Mouse (Mus musculus) stomach, postnatal 0 days (tissue): ENCODE measurements around the gene Zc3h18. TPM values are rescaled to one million over a fixed set of nuclear protein-coding genes. Genes with fewer than 3 reads are reported as not detected.

Experiments used
- ATAC-seq: fragments of 200-750 bp; cut with Nextera tagmentation; 2 replicates; pipeline ENCODE4 v1.8.0; 2017; ENCODE audit not compliant: low FRiP score, low TSS enrichment
- DNase-seq: peaks from one replicate; pipeline ENCODE4 v3.0.0-alpha.2; 2016; ENCODE audit warnings: low spot score
- H3K27ac ChIP-seq: fragments of 300-500 bp; sonication (generic); replicated peaks from 2 replicates; pipeline ENCODE4 v1.5.1; 2014; ENCODE audit warnings: mild to moderate bottlenecking, control low read depth
- H3K27me3 ChIP-seq: fragments of 300-500 bp; sonication (generic); 2 replicates; pipeline ENCODE4 v1.6.1; 2014; ENCODE audit warnings: low read length; ENCODE audit not compliant: control insufficient read depth, insufficient read depth
- H3K36me3 ChIP-seq: fragments of 300-500 bp; sonication (generic); 2 replicates; pipeline ENCODE4 v1.6.1; 2014; ENCODE audit warnings: low read length, mixed read lengths; ENCODE audit not compliant: control insufficient read depth, insufficient read depth
- H3K4me1 ChIP-seq: fragments of 300-500 bp; sonication (generic); replicated peaks from 2 replicates; pipeline ENCODE4 v1.6.1; 2014; ENCODE audit warnings: antibody characterized with exemption; ENCODE audit not compliant: control insufficient read depth, insufficient read depth
- H3K4me2 ChIP-seq: fragments of 300-500 bp; sonication (generic); replicated peaks from 2 replicates; pipeline ENCODE4 v1.6.1; 2014; ENCODE audit warnings: low read depth, mild to moderate bottlenecking, control low read depth, moderate library complexity
- H3K4me3 ChIP-seq: fragments of 300-500 bp; sonication (generic); 2 replicates; pipeline ENCODE4 v1.5.1; 2014; ENCODE audit warnings: low read depth, low read length, control low read depth
- H3K9ac ChIP-seq: fragments of 300-500 bp; sonication (generic); 2 replicates; pipeline ENCODE4 v1.6.1; 2014; ENCODE audit warnings: mild to moderate bottlenecking, low read length, control low read depth, mixed read lengths
- H3K9me3 ChIP-seq: fragments of 300-500 bp; sonication (generic); 2 replicates; pipeline ENCODE4 v1.6.1; 2016; ENCODE audit warnings: low read length; ENCODE audit not compliant: control insufficient read depth
- CTCF ChIP-seq: IDR thresholded peaks from 2 replicates; pipeline ENCODE4 v1.5.1; 2016; ENCODE audit warnings: antibody characterized with exemption, low read depth, mild to moderate bottlenecking, moderate library complexity
- EP300 ChIP-seq: optimal IDR thresholded peaks from 2 replicates; pipeline ENCODE3; 2016; ENCODE audit warnings: antibody characterized with exemption
- WGBS: fragments of 180-500 bp; shearing (Covaris S2); extraction: QIAGEN DNeasy Blood & Tissue Kit; methylation state at CpG from one replicate; pipeline ENCODE4 v1.1.7; 2014; 5-methylcytosine and 5-hydroxymethylcytosine counted together
- polyA plus RNA-seq: library from polyadenylated mRNA; unstranded; fragments of >200 nt; fragmentation: Nextera tagmentation; extraction: Ambion mirVana; gene quantifications from 2 replicates; pipeline ENCODE4 v1.2.1, GENCODE M21; 2015

Zc3h18 gene
- polyA plus RNA-seq, 1 experiment from 2014 or later = 19.4 TPM

DNA sequence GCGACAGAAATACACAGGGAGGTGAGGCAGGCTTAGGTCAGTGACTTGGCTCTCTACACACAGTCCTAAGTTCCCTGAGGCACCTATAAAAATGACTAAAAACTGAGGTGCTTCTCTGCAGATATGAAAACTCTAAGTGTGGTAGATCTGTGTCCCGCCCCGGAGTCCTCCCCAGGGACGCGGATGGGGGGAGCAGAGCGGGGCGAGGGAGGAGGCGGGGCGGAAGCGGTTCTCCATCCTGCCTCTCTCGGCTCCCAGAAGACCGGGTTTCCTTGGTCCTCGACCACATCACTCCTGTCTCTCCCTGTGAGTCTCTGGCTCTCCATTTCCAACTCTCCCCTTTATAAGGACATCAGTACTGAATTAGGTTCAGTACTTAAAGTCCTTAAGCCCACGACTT is 32.7 kb upstream of the Zc3h18 start:
- H3K36me3 ChIP-seq = no peaks in the 10 kb centered on the region
- WGBS = 4% methylated on average over 13 of the region's 14 CpGs
- H3K27me3 ChIP-seq = no peaks in the 10 kb centered on the region
- DNase-seq = no peak
- H3K4me1 ChIP-seq = peaks cover 2% of the 10 kb centered on the region; the same call in 1 of the 2 replicates
- peak; percentile 22; the same call in 1 of the 2 replicates for ATAC-seq
- H3K4me2 ChIP-seq = peak overlapping the region; percentile 51
- no peak for TF ChIP-seq EP300
- TF ChIP-seq CTCF = no peak
- peak overlapping the region; percentile 25 for H3K4me3 ChIP-seq
- no peaks in the 10 kb centered on the region for H3K9me3 ChIP-seq
- no peak overlapping the region for H3K27ac ChIP-seq
- 0 out of 2 replicates have a peak overlapping the region, but pooled peaks have one; percentile 43 for H3K9ac ChIP-seq

DNA sequence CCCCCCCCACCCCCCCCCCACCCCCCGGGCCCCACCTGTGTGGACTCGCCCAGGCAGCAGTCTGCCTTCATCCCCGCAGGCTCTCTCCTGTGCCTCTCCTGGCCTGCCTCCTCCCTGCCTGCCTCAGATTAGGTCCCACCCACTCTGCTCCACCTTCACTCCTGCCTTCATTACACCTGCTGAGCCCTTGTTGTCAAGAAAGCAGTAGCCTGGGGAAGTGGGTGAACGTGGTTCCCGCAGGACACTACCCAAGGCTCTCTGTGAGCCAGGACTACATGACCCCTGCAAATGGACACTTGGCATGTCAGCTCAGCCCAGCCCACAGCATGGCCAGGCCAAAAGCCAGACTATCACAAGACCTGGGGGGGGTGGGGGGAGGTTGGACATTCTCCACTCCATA is 32.2 kb upstream of the Zc3h18 start:
- no peak overlapping the region for H3K4me3 ChIP-seq
- no peak overlapping the region for H3K27ac ChIP-seq
- H3K4me2 ChIP-seq = peak overlapping the region; percentile 51; the same call in 1 of the 2 replicates
- H3K27me3 ChIP-seq = no peaks in the 10 kb centered on the region
- H3K9me3 ChIP-seq = no peaks in the 10 kb centered on the region
- ATAC-seq (peak; percentile 74), DNase-seq (peak; percentile 63)
- H3K9ac ChIP-seq = no peak overlapping the region
- TF ChIP-seq CTCF (no peak), EP300 (no peak)
- H3K36me3 ChIP-seq = no peaks in the 10 kb centered on the region
- WGBS = 10% methylated on average over 2 of the region's 5 CpGs
- peaks cover 2% of the 10 kb centered on the region; the same call in 1 of the 2 replicates for H3K4me1 ChIP-seq

DNA sequence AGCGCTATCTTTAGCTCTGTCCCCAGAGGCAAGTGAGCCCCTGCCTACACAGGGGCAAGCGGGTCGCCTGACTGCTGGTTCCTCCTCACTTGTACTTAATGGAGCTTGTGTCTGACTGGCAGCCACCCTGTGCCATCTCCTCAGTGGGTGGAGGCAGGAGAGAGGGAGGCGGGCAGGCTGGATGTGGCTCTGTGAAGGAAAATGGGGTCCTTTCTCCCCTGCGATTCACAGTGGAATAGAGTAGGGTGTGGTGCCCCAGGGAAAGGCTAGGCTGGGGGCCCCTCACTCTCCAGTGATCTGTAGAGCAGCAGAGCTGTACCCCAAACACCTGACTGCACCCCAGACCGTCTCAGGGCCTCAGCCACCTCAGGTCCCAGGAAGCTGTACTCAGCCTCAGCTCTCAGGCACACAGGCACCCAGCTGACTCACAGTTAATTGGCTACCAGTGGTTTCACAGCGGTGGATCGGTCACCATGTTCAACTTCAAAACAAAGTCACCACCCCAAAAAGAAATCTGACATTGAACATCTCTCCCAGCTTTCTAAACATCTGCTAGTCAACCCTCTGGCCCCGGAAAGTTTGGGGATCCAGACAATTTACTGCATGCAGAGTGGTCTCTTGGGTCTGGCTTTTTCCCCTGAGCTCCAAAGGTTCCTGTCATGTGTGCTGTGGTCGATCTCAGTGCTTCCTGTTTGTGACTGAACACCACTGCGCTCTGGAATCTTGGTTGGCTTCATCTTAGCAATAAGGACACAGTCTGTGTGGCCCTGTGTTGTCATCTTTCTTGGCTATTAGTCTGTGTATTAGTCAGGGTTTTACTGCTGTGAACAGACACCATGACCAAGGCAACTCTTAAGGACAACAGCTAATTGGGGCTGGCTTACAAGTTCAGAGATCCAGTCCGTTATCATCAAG is 31.0 kb upstream of the Zc3h18 start:
- Histone ChIP-seq H3K27me3 (no peaks in the 10 kb centered on the region), H3K27ac (no peak overlapping the region), H3K4me2 (no peak overlapping the region), H3K36me3 (no peaks in the 10 kb centered on the region), H3K9me3 (no peaks in the 10 kb centered on the region), H3K4me1 (peaks cover 2% of the 10 kb centered on the region; the same call in 1 of the 2 replicates), H3K9ac (no peak overlapping the region), H3K4me3 (no peak overlapping the region)
- WGBS = 66% methylated on average over 12 of the region's 12 CpGs
- no peak for DNase-seq
- no peak for ATAC-seq
- TF ChIP-seq EP300 (no peak), CTCF (no peak)

DNA sequence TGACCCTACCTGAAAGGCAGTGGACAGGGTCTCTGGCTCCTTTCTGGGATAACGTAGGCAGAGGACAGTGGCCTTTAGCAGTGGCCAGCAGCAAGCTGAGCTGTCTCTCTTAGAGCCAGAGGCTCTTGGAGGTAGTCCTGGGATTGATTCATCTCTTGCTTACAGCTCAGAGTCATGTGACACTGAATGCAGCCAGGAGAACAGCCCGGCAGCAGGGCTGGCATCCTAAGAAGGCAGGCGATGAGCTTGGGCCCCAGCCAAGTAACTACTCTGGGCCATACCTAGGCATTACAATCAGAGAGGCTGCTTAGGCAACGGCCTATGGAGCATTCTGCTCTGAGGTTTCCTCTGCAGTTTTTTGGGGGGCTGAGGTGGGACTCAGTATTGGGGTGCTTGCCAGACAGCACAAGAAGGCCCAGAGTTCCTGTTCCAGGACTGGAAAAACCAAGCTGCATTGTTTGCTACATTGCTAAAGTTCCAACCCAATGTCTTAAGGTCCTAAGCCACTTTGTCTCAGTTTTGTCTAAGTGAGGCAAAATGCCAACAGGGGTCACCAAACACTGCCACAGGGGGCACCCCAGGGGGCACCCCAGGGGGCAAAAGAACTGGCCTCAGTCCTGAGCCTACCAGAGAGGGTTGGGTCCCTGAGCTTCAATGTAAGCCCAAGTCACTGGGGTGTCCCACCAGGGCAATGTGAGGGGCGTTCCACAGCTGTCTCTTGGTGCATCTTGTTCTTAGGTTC is 28.4 kb upstream of the Zc3h18 start:
- Histone ChIP-seq H3K36me3 (no peaks in the 10 kb centered on the region), H3K4me1 (no peaks in the 10 kb centered on the region; the same call in 1 of the 2 replicates), H3K4me3 (no peak overlapping the region), H3K27ac (no peak overlapping the region), H3K9ac (no peak overlapping the region), H3K9me3 (no peaks in the 10 kb centered on the region), H3K4me2 (no peak overlapping the region), H3K27me3 (no peaks in the 10 kb centered on the region)
- no peak for ATAC-seq
- no peak for DNase-seq
- no peak for TF ChIP-seq EP300
- TF ChIP-seq CTCF = no peak
- 61% methylated on average over 5 of the region's 5 CpGs for WGBS

DNA sequence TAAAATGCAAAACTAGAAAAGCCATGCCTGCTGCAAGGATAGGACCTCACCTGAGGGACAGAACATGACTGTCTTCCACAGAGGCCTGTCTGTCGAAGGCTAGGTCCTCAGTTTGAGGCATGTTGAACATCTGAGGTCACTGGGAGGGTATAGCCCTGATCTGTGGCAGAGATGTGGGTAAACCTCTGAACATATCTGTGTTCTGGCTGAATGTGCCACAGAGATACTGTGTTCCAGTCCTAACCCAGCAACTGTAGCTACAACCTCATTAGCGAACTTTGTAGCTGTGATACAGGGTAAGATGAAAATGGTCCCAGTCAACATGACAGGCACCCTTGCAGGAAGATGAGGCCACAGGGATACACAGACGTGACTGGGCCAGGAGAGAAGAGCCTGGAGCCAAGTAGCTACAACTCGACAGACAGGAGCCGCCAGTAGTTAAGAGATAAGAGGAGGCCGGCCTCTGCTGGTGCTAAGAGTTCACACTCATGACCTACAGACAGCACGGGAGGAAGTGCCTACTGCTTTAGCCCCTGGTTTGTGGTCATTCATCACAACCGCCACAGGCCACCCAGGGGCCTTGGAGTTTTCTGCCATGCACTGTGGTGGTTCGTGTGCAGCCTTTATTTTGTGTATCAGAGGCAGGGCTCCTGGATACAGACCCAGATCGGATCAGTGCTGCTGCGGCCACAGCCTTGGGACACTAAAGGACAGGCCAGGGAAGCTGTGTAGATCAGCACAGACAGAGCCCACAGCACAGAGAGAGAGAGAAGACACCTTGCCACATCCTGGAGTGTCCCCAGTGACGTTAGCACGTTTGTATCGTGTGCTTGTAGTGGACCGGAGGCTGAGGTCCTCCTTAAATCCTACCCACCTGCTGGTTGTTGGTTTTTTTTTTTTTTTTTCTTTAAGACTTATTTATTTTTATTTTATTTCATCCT is 26.8 kb upstream of the Zc3h18 start:
- Histone ChIP-seq H3K36me3 (no peaks in the 10 kb centered on the region), H3K27me3 (no peaks in the 10 kb centered on the region), H3K27ac (no peak overlapping the region), H3K9ac (no peak overlapping the region), H3K9me3 (no peaks in the 10 kb centered on the region), H3K4me2 (no peak overlapping the region), H3K4me3 (no peak overlapping the region), H3K4me1 (no peaks in the 10 kb centered on the region; the same call in 1 of the 2 replicates)
- ATAC-seq (peak; percentile 22; the same call in 1 of the 2 replicates), DNase-seq (no peak)
- TF ChIP-seq CTCF (no peak), EP300 (no peak)
- WGBS = 41% methylated on average over 15 of the region's 15 CpGs
